Mouse (Mus musculus) ES-Bruce4 (cell line): ENCODE measurements around the gene Tsga10. TPM values are rescaled to one million over a fixed set of nuclear protein-coding genes. Genes with fewer than 3 reads are reported as not detected.
"Not testable (repeated sequence)": the region's sequence is repeated elsewhere in the genome, so short reads cannot be mapped to it uniquely, and the experiment has no call there.

Experiments
- H3K27ac ChIP-seq: 2 replicates; pipeline ENCODE4 v1.5.1; 2012; ENCODE audit warnings: low read length, inconsistent platforms; ENCODE audit not compliant: insufficient read depth
- H3K27me3 ChIP-seq: 2 replicates; pipeline ENCODE4 v1.6.1; 2012; ENCODE audit warnings: mild to moderate bottlenecking, low read length, inconsistent platforms; ENCODE audit not compliant: control insufficient read depth, poor library complexity, insufficient read depth, severe bottlenecking
- H3K36me3 ChIP-seq: 2 replicates; pipeline ENCODE4 v1.6.1; 2012; ENCODE audit warnings: inconsistent platforms, mild to moderate bottlenecking, low read length, moderate library complexity; ENCODE audit not compliant: control insufficient read depth, poor library complexity, insufficient read depth, severe bottlenecking
- H3K4me1 ChIP-seq: one replicate; pipeline ENCODE4 v1.8.1; 2011; ENCODE audit warnings: low read length; ENCODE audit not compliant: control insufficient read depth, insufficient read depth
- H3K4me3 ChIP-seq: 2 replicates; pipeline ENCODE4 v1.5.1; 2011; ENCODE audit warnings: low read depth, mild to moderate bottlenecking, low read length
- H3K9ac ChIP-seq: 2 replicates; pipeline ENCODE4 v1.6.1; 2012; ENCODE audit warnings: low read depth, mild to moderate bottlenecking, inconsistent platforms; ENCODE audit not compliant: poor library complexity, severe bottlenecking
- H3K9me3 ChIP-seq: replicated peaks from 2 replicates; pipeline ENCODE4 v1.6.1; 2012; ENCODE audit warnings: mild to moderate bottlenecking, low read length, inconsistent platforms; ENCODE audit not compliant: control insufficient read depth, poor library complexity, insufficient read depth, severe bottlenecking
- CTCF ChIP-seq: IDR thresholded peaks from one replicate; pipeline ENCODE4 v1.8.1; 2011; ENCODE audit warnings: low read depth, low read length
- EP300 ChIP-seq: IDR thresholded peaks from 2 replicates; pipeline ENCODE4 v1.6.1; 2011; ENCODE audit warnings: low read depth, low read length; ENCODE audit not compliant: insufficient read depth
- POLR2A ChIP-seq: IDR thresholded peaks from one replicate; pipeline ENCODE4 v1.8.1; 2011; ENCODE audit warnings: low read length; ENCODE audit not compliant: insufficient read depth
- polyA plus RNA-seq: library from polyadenylated mRNA; stranded (reverse); fragments of >200 nt; gene quantifications from 2 replicates; pipeline ENCODE4 v1.2.4, GENCODE M21; 2011; ENCODE audit warnings: low read depth; ENCODE audit not compliant: missing spikeins, insufficient read depth, insufficient read length

The Tsga10 gene
- polyA plus RNA-seq, 1 experiment, result 6.3 TPM

DNA sequence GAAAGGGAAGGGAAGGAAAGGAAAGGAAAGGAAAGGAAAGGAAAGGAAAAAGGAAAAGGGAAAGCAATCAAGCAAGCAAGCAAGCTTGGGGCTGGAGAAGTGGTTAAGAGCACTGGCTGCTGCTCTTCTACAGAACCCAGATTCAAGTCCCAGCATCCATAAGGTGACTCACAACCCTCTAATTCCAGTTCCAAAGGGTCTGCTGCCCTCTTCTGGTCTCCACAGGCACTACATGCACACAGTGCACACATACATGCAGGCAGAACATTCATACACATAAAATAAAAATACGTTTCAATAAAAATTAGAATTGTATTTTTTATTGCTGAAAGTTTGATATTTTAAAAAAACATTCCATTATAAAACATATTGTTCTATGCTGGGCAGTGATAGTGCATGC is 827 bp upstream of the Tsga10 start:
- H3K9ac ChIP-seq, result no peak overlapping the region
- H3K4me3 ChIP-seq, result no peak overlapping the region

DNA sequence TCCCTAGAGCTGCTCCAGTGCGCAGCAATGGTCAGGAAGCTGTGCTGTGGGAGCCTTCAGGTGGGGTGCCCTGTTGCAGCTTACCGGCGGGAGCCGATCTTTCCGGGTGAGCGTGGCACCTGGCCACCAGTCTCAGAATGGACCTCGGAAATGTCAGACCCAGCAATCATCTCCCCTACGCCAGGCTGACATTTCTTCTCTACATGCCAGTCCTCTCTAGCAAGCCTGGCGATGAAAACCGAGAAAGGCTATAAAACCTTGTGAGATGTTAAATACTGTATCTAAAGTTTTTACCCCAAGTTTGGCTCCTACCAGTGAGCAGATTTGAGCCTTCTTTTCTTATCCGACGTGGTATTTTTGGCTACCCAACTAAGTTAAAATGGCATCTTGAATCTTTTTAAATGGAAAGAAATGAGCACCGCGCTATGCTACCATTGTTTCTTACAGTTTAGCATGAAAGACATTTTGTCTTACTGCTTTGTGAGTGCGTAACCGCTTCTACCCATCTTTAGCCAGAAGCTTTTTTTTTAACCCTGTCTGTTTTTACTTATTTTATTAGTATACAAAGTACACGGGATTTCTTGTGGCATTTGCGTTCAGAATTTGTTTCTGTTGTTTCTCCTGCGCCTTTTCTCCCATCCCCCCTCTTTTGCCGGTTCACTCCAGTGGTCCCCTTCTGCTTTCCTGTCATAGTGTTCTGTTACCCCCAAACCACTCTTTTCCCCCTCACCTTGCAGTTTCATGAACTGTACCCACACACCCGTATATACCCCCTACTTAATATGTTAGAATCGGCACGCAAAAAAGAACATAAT is 621 bp downstream of the Tsga10 start:
- TF ChIP-seq CTCF, result no peak
- no peak for TF ChIP-seq EP300
- TF ChIP-seq POLR2A, result no peak
- Histone ChIP-seq H3K36me3 (no peaks in the 10 kb centered on the region), H3K4me1 (no peaks in the 10 kb centered on the region), H3K9ac (peak overlapping the region; percentile 68), H3K4me3 (peak overlapping the region; percentile 87), H3K27me3 (no peaks in the 10 kb centered on the region), H3K27ac (0 out of 2 replicates have a peak overlapping the region, but pooled peaks have one; percentile 14), H3K9me3 (no peaks in the 10 kb centered on the region)

More for the DNA sequence above, 827 bp upstream of the Tsga10 start:
- Histone ChIP-seq H3K27me3 (no peaks in the 10 kb centered on the region), H3K9me3 (no peaks in the 10 kb centered on the region), H3K27ac (no peak overlapping the region), H3K36me3 (no peaks in the 10 kb centered on the region), H3K4me1 (no peaks in the 10 kb centered on the region)
- TF ChIP-seq POLR2A (no peak), EP300 (no peak), CTCF (peak; percentile 66)

DNA sequence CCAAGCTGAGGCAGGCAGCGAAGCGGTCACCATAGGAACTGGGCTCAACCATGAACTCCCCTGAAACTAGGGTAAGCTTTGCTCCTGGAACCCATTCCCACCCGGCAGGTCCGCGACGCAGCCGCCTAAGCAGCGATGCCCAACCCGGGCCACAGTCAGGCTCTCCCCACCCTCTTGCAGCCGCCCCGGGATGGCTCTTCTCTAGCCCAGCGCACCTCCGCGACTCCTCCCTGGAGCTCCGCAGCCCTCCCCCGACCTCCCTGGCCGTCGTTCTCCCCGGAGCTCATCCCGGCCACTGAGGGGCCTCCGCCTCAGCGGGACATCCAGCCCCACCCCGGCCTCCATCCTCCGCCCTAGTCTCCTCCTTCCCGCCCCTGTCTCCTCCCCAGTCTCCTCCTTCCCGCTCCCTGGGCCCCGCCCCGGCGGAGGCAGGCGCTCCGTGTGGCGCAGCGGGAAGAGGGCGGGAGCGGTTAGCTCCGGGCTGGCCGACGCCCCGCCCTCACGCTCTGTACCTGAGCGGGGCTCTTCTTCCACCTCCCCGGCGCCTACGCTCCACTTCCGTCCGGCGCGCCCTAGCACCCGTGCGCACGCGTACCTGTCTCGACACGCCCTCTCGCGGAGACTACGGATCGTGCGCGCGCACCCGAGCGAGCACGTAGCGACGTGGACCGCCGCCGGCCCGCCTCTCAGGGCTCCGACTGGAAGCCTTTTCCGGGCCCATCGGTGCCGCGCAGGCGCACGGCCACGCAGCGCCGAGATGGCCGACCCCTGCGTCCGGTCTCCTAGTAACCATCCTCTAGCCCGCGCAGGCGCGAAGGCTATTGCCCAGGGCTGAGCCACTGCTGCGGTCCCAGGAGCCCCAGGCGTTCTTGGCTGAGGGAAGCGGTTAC is 1.5 kb downstream of the Tsga10 start:
- no peaks in the 10 kb centered on the region for H3K9me3 ChIP-seq
- no peaks in the 10 kb centered on the region for H3K36me3 ChIP-seq
- peak overlapping the region; percentile 87 for H3K4me3 ChIP-seq
- H3K27me3 ChIP-seq, result no peaks in the 10 kb centered on the region
- no peaks in the 10 kb centered on the region for H3K4me1 ChIP-seq
- peak overlapping the region; percentile 68 for H3K9ac ChIP-seq
- TF ChIP-seq CTCF, result no peak
- no peak for TF ChIP-seq POLR2A
- TF ChIP-seq EP300, result no peak
- peak overlapping the region; percentile 29; the same call in 1 of the 2 replicates for H3K27ac ChIP-seq

DNA sequence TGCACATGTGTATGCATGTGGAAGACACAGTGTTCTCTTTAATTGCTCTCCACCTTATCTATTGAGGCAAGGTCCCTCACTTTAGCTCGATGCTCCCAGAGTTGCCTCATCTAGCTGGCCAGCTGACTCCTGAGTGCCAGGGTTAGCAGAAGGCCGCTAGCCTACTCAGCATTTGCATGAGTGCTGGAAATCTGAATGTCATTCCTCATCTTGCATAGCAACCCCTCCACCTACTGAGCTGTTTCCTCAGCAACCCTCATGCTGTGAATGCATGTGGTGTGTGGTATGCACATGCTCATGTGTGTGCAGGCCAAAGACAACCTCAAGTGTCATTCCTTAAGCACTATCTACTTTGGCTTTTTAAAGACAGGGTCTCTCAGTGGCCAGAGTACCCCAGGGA is 15.5 kb downstream of the Tsga10 start:
- Histone ChIP-seq H3K27me3 (no peaks in the 10 kb centered on the region), H3K9ac (no peak overlapping the region), H3K4me3 (no peak overlapping the region), H3K4me1 (no peaks in the 10 kb centered on the region), H3K9me3 (no peaks in the 10 kb centered on the region), H3K36me3 (no peaks in the 10 kb centered on the region), H3K27ac (no peak overlapping the region)
- TF ChIP-seq POLR2A, result no peak
- TF ChIP-seq CTCF, result no peak
- no peak for TF ChIP-seq EP300

DNA sequence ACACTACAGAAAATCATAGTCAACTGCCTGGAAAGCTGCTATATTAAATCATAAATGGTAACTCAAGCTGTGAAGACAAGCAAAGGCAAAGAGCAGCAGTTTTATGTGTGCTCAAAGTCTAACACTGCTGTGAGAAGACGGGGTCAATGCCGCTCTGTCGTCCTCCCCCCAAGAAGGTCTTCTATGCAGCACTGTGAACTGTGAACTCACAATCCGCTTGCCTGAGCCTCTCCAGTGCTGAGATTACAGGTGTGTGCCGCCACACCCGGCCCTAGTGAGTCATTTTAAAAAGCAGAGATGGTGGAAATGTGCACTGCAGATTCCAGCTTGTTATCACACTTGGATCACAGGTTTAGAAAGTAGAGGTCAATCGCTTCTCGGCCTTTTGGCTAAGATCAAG is 19.4 kb downstream of the Tsga10 start:
- H3K9me3 ChIP-seq, result no peaks in the 10 kb centered on the region
- no peak overlapping the region for H3K27ac ChIP-seq
- H3K36me3 ChIP-seq, result no peaks in the 10 kb centered on the region
- H3K27me3 ChIP-seq, result no peaks in the 10 kb centered on the region
- no peak overlapping the region for H3K4me3 ChIP-seq
- TF ChIP-seq CTCF (no peak), POLR2A (no peak), EP300 (no peak)
- H3K9ac ChIP-seq, result no peak overlapping the region
- H3K4me1 ChIP-seq, result no peaks in the 10 kb centered on the region

DNA sequence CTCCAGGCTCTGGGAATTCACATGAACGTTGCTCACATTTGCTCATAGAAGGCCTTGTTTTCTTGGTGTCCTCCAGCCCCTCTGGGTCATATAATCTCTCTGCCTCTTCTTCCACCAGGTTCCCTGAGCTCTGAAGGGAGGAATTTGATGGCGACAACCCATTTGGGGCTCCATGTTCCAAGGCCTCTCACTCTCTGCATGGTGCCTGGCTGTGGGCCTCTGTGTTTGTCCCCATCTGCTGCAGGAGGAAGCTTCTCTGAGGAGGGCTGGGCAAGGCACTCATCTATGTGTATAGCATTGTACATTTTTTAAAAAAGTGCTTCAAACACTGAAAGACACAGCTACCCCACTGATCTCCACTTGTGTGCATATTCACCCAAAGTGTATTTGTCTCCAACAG is 34.5 kb downstream of the Tsga10 start:
- no peak for TF ChIP-seq CTCF
- TF ChIP-seq EP300, result no peak
- TF ChIP-seq POLR2A, result no peak
- Histone ChIP-seq H3K9me3 (no peaks in the 10 kb centered on the region), H3K27ac (no peak overlapping the region), H3K4me3 (no peak overlapping the region), H3K27me3 (no peaks in the 10 kb centered on the region), H3K36me3 (no peaks in the 10 kb centered on the region), H3K9ac (no peak overlapping the region), H3K4me1 (no peaks in the 10 kb centered on the region)

DNA sequence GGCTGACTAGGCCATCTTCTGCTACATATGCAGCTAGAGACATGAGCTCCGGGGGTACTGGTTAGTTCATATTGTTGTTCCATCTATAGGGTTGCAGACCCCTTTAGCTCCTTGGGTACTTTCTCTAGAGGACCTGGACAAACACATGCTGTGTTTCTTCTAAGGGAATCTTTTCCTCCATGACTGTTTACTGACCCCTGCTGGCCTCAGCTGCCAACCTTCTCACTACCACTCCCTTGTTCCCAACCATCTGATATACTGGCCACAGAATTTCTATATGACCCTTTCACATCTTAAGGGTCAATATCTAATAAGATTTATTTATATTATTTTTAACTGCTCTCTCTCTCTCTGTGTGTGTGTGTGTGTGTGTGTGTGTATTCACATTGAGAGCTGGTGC is 63.9 kb downstream of the Tsga10 start:
- not testable (repeated sequence) for H3K27ac ChIP-seq, H3K9me3 ChIP-seq, H3K9ac ChIP-seq, H3K36me3 ChIP-seq, H3K4me1 ChIP-seq, H3K4me3 ChIP-seq, H3K27me3 ChIP-seq
